Mouse (Mus musculus): ENCODE data around the gene Hoxb5. TPM values are rescaled to one million over a fixed set of nuclear protein-coding genes. Genes with fewer than 3 reads are reported as not detected.
A peak's percentile ranks its signal among the peaks of the same experiment; 100 is the strongest.

The Hoxb5 gene
- polyA plus RNA-seq, 1 experiment from 2014 or later: 18.8 TPM

- ATAC-seq (replicated peaks; ENCODE audit: low FRiP score): peak; percentile 71
These were observed 11.2 kb upstream of the Hoxb5 start, which contains the start of gene Hoxb6 for GRCm38 (mm10) chr11:96291681-96292564. TSS of gene Hoxb6 (plus strand) at chr11:96292476.

GRCm38 (mm10) chr11:96292565-96293301, 10.4 kb upstream of the Hoxb5 start:
- Histone ChIP-seq H3K4me2 (peak overlapping the region; percentile 90), H3K36me3 (no peaks in the 10 kb centered on the region), H3K9me3 (replicated peaks) (no peaks in the 10 kb centered on the region), H3K4me1 (peaks cover 60% of the 10 kb centered on the region), H3K27ac (peak overlapping the region; percentile 100), H3K9ac (peak overlapping the region; percentile 96), H3K27me3 (no peaks in the 10 kb centered on the region), H3K4me3 (replicated peaks) (peak overlapping the region; percentile 80)
- ATAC-seq (replicated peaks; ENCODE audit: low FRiP score): no peak
- WGBS: 3% methylated on average over 12 of the region's 12 CpGs

More at GRCm38 (mm10) chr11:96291681-96292564, 11.2 kb upstream of the Hoxb5 start, which contains the start of gene Hoxb6:
- no peaks in the 10 kb centered on the region for H3K36me3 ChIP-seq
- no peaks in the 10 kb centered on the region for H3K27me3 ChIP-seq
- peak within 1 kb of the TSS; percentile 80 for H3K4me3 ChIP-seq (replicated peaks)
- H3K9ac ChIP-seq: peak within 1 kb of the TSS; percentile 96
- no peaks in the 10 kb centered on the region for H3K9me3 ChIP-seq (replicated peaks)
- peaks cover 58% of the 10 kb centered on the region for H3K4me1 ChIP-seq
- peak within 1 kb of the TSS; percentile 100 for H3K27ac ChIP-seq
- H3K4me2 ChIP-seq: peak within 1 kb of the TSS; percentile 90
- 3% methylated on average over 22 of the region's 22 CpGs for WGBS

GRCm38 (mm10) chr11:96293302-96293921, 9.7 kb upstream of the Hoxb5 start:
- H3K27me3 ChIP-seq: no peaks in the 10 kb centered on the region
- H3K4me1 ChIP-seq: peaks cover 60% of the 10 kb centered on the region

GRCm38 (mm10) chr11:96294245-96295091, 8.7 kb upstream of the Hoxb5 start:
- peak; percentile 44 for ATAC-seq (replicated peaks; ENCODE audit: low FRiP score)
- Histone ChIP-seq H3K36me3 (no peaks in the 10 kb centered on the region), H3K4me3 (replicated peaks) (peak overlapping the region; percentile 80), H3K4me1 (peaks cover 58% of the 10 kb centered on the region), H3K27ac (peak overlapping the region; percentile 100), H3K9me3 (replicated peaks) (no peaks in the 10 kb centered on the region), H3K4me2 (peak overlapping the region; percentile 90), H3K27me3 (no peaks in the 10 kb centered on the region), H3K9ac (peak overlapping the region; percentile 96)
- WGBS: under 1% methylated on average over 32 of the region's 32 CpGs

More at GRCm38 (mm10) chr11:96293302-96293921, 9.7 kb upstream of the Hoxb5 start:
- no peak for ATAC-seq (replicated peaks; ENCODE audit: low FRiP score)
- no peaks in the 10 kb centered on the region for H3K36me3 ChIP-seq
- H3K9me3 ChIP-seq (replicated peaks): no peaks in the 10 kb centered on the region
- peak overlapping the region; percentile 96 for H3K9ac ChIP-seq
- WGBS: under 1% methylated on average over 22 of the region's 22 CpGs
- H3K4me2 ChIP-seq: peak overlapping the region; percentile 90
- peak overlapping the region; percentile 80 for H3K4me3 ChIP-seq (replicated peaks)
- peak overlapping the region; percentile 100 for H3K27ac ChIP-seq

GRCm38 (mm10) chr11:96295092-96295835, 7.9 kb upstream of the Hoxb5 start:
- peak overlapping the region; percentile 96 for H3K9ac ChIP-seq
- ATAC-seq (replicated peaks; ENCODE audit: low FRiP score): peak; percentile 26; the same call in 1 of the 2 replicates

GRCm38 (mm10) chr11:96296997-96297396, 6.1 kb upstream of the Hoxb5 start:
- Histone ChIP-seq H3K9me3 (replicated peaks) (no peaks in the 10 kb centered on the region), H3K4me3 (replicated peaks) (peak overlapping the region; percentile 80), H3K9ac (peak overlapping the region; percentile 96), H3K4me1 (peaks cover 61% of the 10 kb centered on the region), H3K27ac (peak overlapping the region; percentile 100), H3K36me3 (peaks cover 13% of the 10 kb centered on the region; the same call in 1 of the 2 replicates), H3K4me2 (peak overlapping the region; percentile 90), H3K27me3 (no peaks in the 10 kb centered on the region)
- ATAC-seq (replicated peaks; ENCODE audit: low FRiP score): no peak
- WGBS: 11% methylated on average over 2 of the region's 2 CpGs

More at GRCm38 (mm10) chr11:96295092-96295835, 7.9 kb upstream of the Hoxb5 start:
- no peaks in the 10 kb centered on the region for H3K27me3 ChIP-seq
- peak overlapping the region; percentile 90 for H3K4me2 ChIP-seq
- H3K4me3 ChIP-seq (replicated peaks): peak overlapping the region; percentile 80
- H3K27ac ChIP-seq: peak overlapping the region; percentile 100
- H3K9me3 ChIP-seq (replicated peaks): no peaks in the 10 kb centered on the region
- no peaks in the 10 kb centered on the region for H3K36me3 ChIP-seq
- WGBS: 1% methylated on average over 30 of the region's 30 CpGs
- H3K4me1 ChIP-seq: peaks cover 60% of the 10 kb centered on the region

GRCm38 (mm10) chr11:96297428-96297827, 5.7 kb upstream of the Hoxb5 start:
- H3K9me3 ChIP-seq (replicated peaks): no peaks in the 10 kb centered on the region
- peaks cover 66% of the 10 kb centered on the region for H3K4me1 ChIP-seq
- peak overlapping the region; percentile 90 for H3K4me2 ChIP-seq
- H3K36me3 ChIP-seq: peaks cover 16% of the 10 kb centered on the region; the same call in 1 of the 2 replicates
- 25% methylated on average over 3 of the region's 3 CpGs for WGBS
- H3K27ac ChIP-seq: peak overlapping the region; percentile 100
- no peaks in the 10 kb centered on the region for H3K27me3 ChIP-seq
- ATAC-seq (replicated peaks; ENCODE audit: low FRiP score): no peak
- peak overlapping the region; percentile 96 for H3K9ac ChIP-seq
- peak overlapping the region; percentile 80 for H3K4me3 ChIP-seq (replicated peaks)

GRCm38 (mm10) chr11:96297968-96298635, 5.0 kb upstream of the Hoxb5 start:
- Histone ChIP-seq H3K4me2 (peak overlapping the region; percentile 90), H3K36me3 (peaks cover 19% of the 10 kb centered on the region; the same call in 1 of the 2 replicates), H3K4me1 (peaks cover 69% of the 10 kb centered on the region), H3K4me3 (replicated peaks) (peak overlapping the region; percentile 80), H3K9me3 (replicated peaks) (no peaks in the 10 kb centered on the region), H3K27ac (peak overlapping the region; percentile 100), H3K9ac (peak overlapping the region; percentile 96), H3K27me3 (no peaks in the 10 kb centered on the region)
- ATAC-seq (replicated peaks; ENCODE audit: low FRiP score): no peak
- WGBS: 15% methylated on average over 11 of the region's 11 CpGs

- Histone ChIP-seq H3K27ac (peak overlapping the region; percentile 100), H3K36me3 (peaks cover 19% of the 10 kb centered on the region; the same call in 1 of the 2 replicates), H3K27me3 (no peaks in the 10 kb centered on the region), H3K9ac (peak overlapping the region; percentile 96), H3K4me3 (replicated peaks) (peak overlapping the region; percentile 80), H3K9me3 (replicated peaks) (no peaks in the 10 kb centered on the region), H3K4me2 (peak overlapping the region; percentile 90), H3K4me1 (peaks cover 75% of the 10 kb centered on the region)
- WGBS: under 1% methylated on average over 66 of the region's 66 CpGs
- ATAC-seq (replicated peaks; ENCODE audit: low FRiP score): 0 out of 2 replicates have a peak, but pooled peaks have one; percentile 16
These were observed 4.1 kb upstream of the Hoxb5 start for GRCm38 (mm10) chr11:96298895-96299667.

All from kidney, embryonic 15.5 days (tissue).